Mouse (Mus musculus) right cerebral cortex, adult 18-20 months (tissue): Measurements from ENCODE around the gene Bsph1.
"Not testable (repeated sequence)": the region's sequence is repeated elsewhere in the genome, so short reads cannot be mapped to it uniquely, and the experiment has no call there.

ENCODE experiments used
- DNase-seq: peaks from one replicate; pipeline ENCODE4 v3.0.0; 2022; ENCODE audit warnings: mixed read lengths

The Bsph1 gene

GRCm38 (mm10) chr7:13450541-13450940, at the start of gene Bsph1:
Gene Bsph1, plus strand, starts transcription at chr7:13450841.
- DNase-seq = not testable (repeated sequence)

DNA sequence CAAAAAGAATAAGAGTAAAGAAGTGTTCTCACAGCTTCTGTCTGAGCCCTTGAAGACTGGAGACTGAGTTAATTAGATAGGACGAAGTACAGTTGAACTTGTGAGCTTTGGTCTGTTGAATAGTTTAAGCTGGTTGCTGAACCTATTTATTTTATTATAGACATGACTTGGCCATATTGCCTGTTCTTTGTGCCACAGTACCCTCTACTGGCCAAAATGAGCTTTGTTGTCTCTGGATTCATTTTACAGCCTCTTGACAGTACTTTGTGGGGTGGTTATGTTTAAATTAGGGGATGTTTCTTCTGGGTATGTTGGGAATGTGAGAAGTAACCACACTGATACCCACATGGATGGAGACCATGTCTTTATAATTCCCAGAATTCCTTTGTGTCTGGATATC, 60.9 kb downstream of the Bsph1 start:
- peak; percentile 36 for DNase-seq
